Mouse (Mus musculus): Measurements from ENCODE around the gene Fndc3b. TPM values are rescaled to one million over a fixed set of nuclear protein-coding genes. Genes with fewer than 3 reads are reported as not detected.

The Fndc3b gene
- polyA plus RNA-seq, 1 experiment from 2014 or later, result 8.2 TPM

DNA sequence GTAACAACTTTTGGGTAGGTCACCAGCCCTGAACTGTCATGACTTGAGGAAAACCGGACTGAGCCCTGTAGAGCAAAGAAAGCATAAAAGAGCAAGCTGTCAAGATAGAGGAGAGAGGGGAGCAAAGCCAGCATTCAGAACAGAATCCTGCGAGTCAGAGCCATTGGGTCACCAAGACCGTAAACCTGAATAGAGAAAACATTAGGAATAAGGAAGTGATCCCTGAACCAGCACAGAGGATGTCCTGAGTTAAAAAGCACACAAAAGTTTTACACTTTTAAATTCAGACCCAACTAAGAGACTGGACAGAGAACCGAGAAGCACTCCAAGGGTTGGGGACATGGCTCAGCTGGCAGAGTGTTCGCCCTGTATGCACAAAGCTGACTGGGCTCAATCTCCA, 24.0 kb upstream of the Fndc3b start:
- no peak for ATAC-seq (ENCODE audit: low FRiP score)
- Histone ChIP-seq H3K9me3 (replicated peaks) (no peaks in the 10 kb centered on the region), H3K4me3 (replicated peaks) (no peak overlapping the region), H3K27ac (replicated peaks) (no peak overlapping the region), H3K27me3 (replicated peaks) (no peaks in the 10 kb centered on the region), H3K4me2 (no peak overlapping the region), H3K4me1 (peaks cover 3% of the 10 kb centered on the region; the same call in 1 of the 2 replicates), H3K36me3 (no peaks in the 10 kb centered on the region), H3K9ac (replicated peaks) (no peak overlapping the region)
- WGBS, result 63% methylated on average over 5 of the region's 5 CpGs

GRCm38 (mm10) chr3:27728798-27729782, 18.0 kb upstream of the Fndc3b start:
- no peak overlapping the region for H3K27ac ChIP-seq (replicated peaks)
- no peak overlapping the region for H3K4me2 ChIP-seq
- no peak overlapping the region for H3K9ac ChIP-seq (replicated peaks)
- no peaks in the 10 kb centered on the region for H3K27me3 ChIP-seq (replicated peaks)
- H3K4me1 ChIP-seq, result peaks cover 3% of the 10 kb centered on the region; the same call in 1 of the 2 replicates
- WGBS, result 80% methylated on average over 8 of the region's 8 CpGs
- no peak overlapping the region for H3K4me3 ChIP-seq (replicated peaks)
- H3K9me3 ChIP-seq (replicated peaks), result no peaks in the 10 kb centered on the region
- ATAC-seq (ENCODE audit: low FRiP score), result no peak
- H3K36me3 ChIP-seq, result no peaks in the 10 kb centered on the region

DNA sequence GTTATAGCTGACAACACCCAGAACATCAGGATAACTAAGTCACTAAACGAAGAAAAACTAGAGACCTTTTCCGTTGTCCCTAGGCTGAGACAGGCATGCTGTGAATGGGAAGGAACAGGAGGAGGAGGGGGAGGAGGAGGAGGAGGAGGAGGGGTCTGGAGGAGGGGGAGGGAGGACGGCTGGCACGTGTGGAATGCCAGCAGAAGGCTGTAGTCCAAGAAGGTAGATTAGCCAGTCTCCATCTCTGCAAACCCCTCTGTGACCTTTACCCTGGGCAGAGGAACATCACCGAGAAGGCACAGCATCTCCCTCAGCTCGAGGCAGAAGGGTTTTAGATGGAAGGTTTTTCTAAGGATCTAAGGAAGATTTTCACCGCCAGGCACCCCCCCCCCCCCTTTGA, 17.1 kb upstream of the Fndc3b start:
- H3K36me3 ChIP-seq, result no peaks in the 10 kb centered on the region
- no peak overlapping the region for H3K4me2 ChIP-seq
- no peaks in the 10 kb centered on the region for H3K9me3 ChIP-seq (replicated peaks)
- ATAC-seq (ENCODE audit: low FRiP score), result no peak
- H3K4me3 ChIP-seq (replicated peaks), result no peak overlapping the region
- H3K27me3 ChIP-seq (replicated peaks), result no peaks in the 10 kb centered on the region
- no peak overlapping the region for H3K9ac ChIP-seq (replicated peaks)
- no peak overlapping the region for H3K27ac ChIP-seq (replicated peaks)
- H3K4me1 ChIP-seq, result peaks cover 3% of the 10 kb centered on the region; the same call in 1 of the 2 replicates
- WGBS, result 22% methylated on average over 7 of the region's 7 CpGs

GRCm38 (mm10) chr3:27725752-27726151, 14.6 kb upstream of the Fndc3b start:
- H3K27ac ChIP-seq (replicated peaks), result no peak overlapping the region
- ATAC-seq (ENCODE audit: low FRiP score), result no peak
- no peaks in the 10 kb centered on the region for H3K36me3 ChIP-seq
- H3K4me2 ChIP-seq, result no peak overlapping the region
- H3K9ac ChIP-seq (replicated peaks), result no peak overlapping the region
- no peaks in the 10 kb centered on the region for H3K27me3 ChIP-seq (replicated peaks)
- H3K4me3 ChIP-seq (replicated peaks), result no peak overlapping the region
- no peaks in the 10 kb centered on the region for H3K9me3 ChIP-seq (replicated peaks)
- WGBS, result 88% methylated on average over 6 of the region's 6 CpGs
- peaks cover 3% of the 10 kb centered on the region; the same call in 1 of the 2 replicates for H3K4me1 ChIP-seq

- 8% methylated on average over 8 of the region's 8 CpGs for WGBS
- Histone ChIP-seq H3K36me3 (no peaks in the 10 kb centered on the region), H3K4me2 (no peak overlapping the region), H3K27me3 (replicated peaks) (no peaks in the 10 kb centered on the region), H3K4me3 (replicated peaks) (no peak overlapping the region), H3K27ac (replicated peaks) (no peak overlapping the region), H3K9ac (replicated peaks) (no peak overlapping the region), H3K9me3 (replicated peaks) (no peaks in the 10 kb centered on the region), H3K4me1 (peaks cover 3% of the 10 kb centered on the region; the same call in 1 of the 2 replicates)
- ATAC-seq (ENCODE audit: low FRiP score), result peak; percentile 61; the same call in 1 of the 2 replicates
Observed at GRCm38 (mm10) chr3:27724208-27724607, 13.1 kb upstream of the Fndc3b start.

GRCm38 (mm10) chr3:27718829-27719365, 7.8 kb upstream of the Fndc3b start:
- no peak for ATAC-seq (ENCODE audit: low FRiP score)
- Histone ChIP-seq H3K36me3 (no peaks in the 10 kb centered on the region), H3K4me2 (no peak overlapping the region), H3K9ac (replicated peaks) (no peak overlapping the region), H3K9me3 (replicated peaks) (no peaks in the 10 kb centered on the region), H3K4me3 (replicated peaks) (no peak overlapping the region), H3K27ac (replicated peaks) (no peak overlapping the region), H3K4me1 (no peaks in the 10 kb centered on the region), H3K27me3 (replicated peaks) (no peaks in the 10 kb centered on the region)
- WGBS, result 88% methylated on average over 5 of the region's 5 CpGs

- ATAC-seq (ENCODE audit: low FRiP score), result no peak
- no peaks in the 10 kb centered on the region for H3K36me3 ChIP-seq
- 0 out of 2 replicates have a peak, but pooled peaks cover 5% of the 10 kb centered on the region for H3K27me3 ChIP-seq (replicated peaks)
- peaks cover 11% of the 10 kb centered on the region for H3K4me1 ChIP-seq
- H3K9me3 ChIP-seq (replicated peaks), result no peaks in the 10 kb centered on the region
- no peak overlapping the region for H3K27ac ChIP-seq (replicated peaks)
- no peak overlapping the region for H3K4me2 ChIP-seq
- 83% methylated on average over 4 of the region's 4 CpGs for WGBS
- H3K4me3 ChIP-seq (replicated peaks), result no peak overlapping the region
- no peak overlapping the region for H3K9ac ChIP-seq (replicated peaks)
Observed at GRCm38 (mm10) chr3:27713971-27714370, 2.9 kb upstream of the Fndc3b start.

DNA sequence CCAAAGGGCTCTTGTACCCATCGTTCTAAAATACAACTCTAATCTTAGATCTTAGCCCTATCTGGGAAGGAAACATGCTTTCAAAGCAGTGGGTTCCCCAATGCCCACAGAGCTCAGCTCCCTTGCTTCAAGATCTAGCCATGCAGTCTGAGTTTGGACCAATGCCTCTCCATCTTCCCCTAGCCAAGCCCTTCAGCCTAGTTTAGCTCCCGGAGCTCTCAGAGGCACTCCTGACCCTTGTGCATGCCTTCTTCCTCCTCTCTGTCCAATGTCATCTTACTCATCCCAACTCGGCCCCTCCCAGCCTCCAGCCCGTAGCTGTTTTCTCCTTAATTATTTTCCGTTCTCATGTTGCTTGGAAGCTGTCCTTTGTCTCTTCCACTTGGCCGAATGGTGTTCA, 1.3 kb upstream of the Fndc3b start:
- Histone ChIP-seq H3K4me2 (no peak overlapping the region), H3K9ac (replicated peaks) (no peak overlapping the region), H3K27me3 (replicated peaks) (peaks cover 5% of the 10 kb centered on the region; the same call in 1 of the 2 replicates), H3K36me3 (no peaks in the 10 kb centered on the region), H3K4me3 (replicated peaks) (no peak overlapping the region), H3K9me3 (replicated peaks) (no peaks in the 10 kb centered on the region), H3K27ac (replicated peaks) (no peak overlapping the region), H3K4me1 (peaks cover 18% of the 10 kb centered on the region)
- ATAC-seq (ENCODE audit: low FRiP score), result no peak
- 76% methylated on average over 6 of the region's 6 CpGs for WGBS

- peak; percentile 56 for ATAC-seq (ENCODE audit: low FRiP score)
- H3K36me3 ChIP-seq, result no peaks in the 10 kb centered on the region
- H3K4me1 ChIP-seq, result peaks cover 28% of the 10 kb centered on the region
- H3K27ac ChIP-seq (replicated peaks), result peak overlapping the region; percentile 94
- peaks cover 5% of the 10 kb centered on the region; the same call in 1 of the 2 replicates for H3K27me3 ChIP-seq (replicated peaks)
- H3K9ac ChIP-seq (replicated peaks), result peak overlapping the region; percentile 82
- H3K4me3 ChIP-seq (replicated peaks), result peak overlapping the region; percentile 91
- peak overlapping the region; percentile 75 for H3K4me2 ChIP-seq
- under 1% methylated on average over 57 of the region's 86 CpGs for WGBS
- no peaks in the 10 kb centered on the region for H3K9me3 ChIP-seq (replicated peaks)
Observed at GRCm38 (mm10) chr3:27709906-27710647, 1.0 kb downstream of the Fndc3b start.

GRCm38 (mm10) chr3:27709096-27709905, 1.8 kb downstream of the Fndc3b start:
- peak overlapping the region; percentile 91 for H3K4me3 ChIP-seq (replicated peaks)
- peak overlapping the region; percentile 75 for H3K4me2 ChIP-seq
- no peaks in the 10 kb centered on the region for H3K36me3 ChIP-seq
- H3K9ac ChIP-seq (replicated peaks), result peak overlapping the region; percentile 82
- H3K9me3 ChIP-seq (replicated peaks), result no peaks in the 10 kb centered on the region
- WGBS, result 3% methylated on average over 22 of the region's 22 CpGs
- peak overlapping the region; percentile 94 for H3K27ac ChIP-seq (replicated peaks)
- H3K4me1 ChIP-seq, result peaks cover 28% of the 10 kb centered on the region
- peaks cover 5% of the 10 kb centered on the region; the same call in 1 of the 2 replicates for H3K27me3 ChIP-seq (replicated peaks)
- no peak for ATAC-seq (ENCODE audit: low FRiP score)

GRCm38 (mm10) chr3:27708581-27708980, 2.5 kb downstream of the Fndc3b start:
- Histone ChIP-seq H3K4me1 (peaks cover 28% of the 10 kb centered on the region), H3K9ac (replicated peaks) (no peak overlapping the region), H3K27me3 (replicated peaks) (peaks cover 5% of the 10 kb centered on the region; the same call in 1 of the 2 replicates), H3K4me3 (replicated peaks) (peak overlapping the region; percentile 91), H3K9me3 (replicated peaks) (no peaks in the 10 kb centered on the region), H3K4me2 (peak overlapping the region; percentile 75), H3K36me3 (no peaks in the 10 kb centered on the region), H3K27ac (replicated peaks) (no peak overlapping the region)
- WGBS, result 23% methylated on average over 5 of the region's 5 CpGs
- no peak for ATAC-seq (ENCODE audit: low FRiP score)
